Mouse (Mus musculus) liver, embryonic 14.5 days (tissue): ENCODE results near the gene Cisd3.

Experiments
- CTCF ChIP-seq: IDR thresholded peaks from 2 replicates; pipeline ENCODE4 v1.5.1; 2016; ENCODE audit warnings: antibody characterized with exemption, low read depth, control low read depth
- EP300 ChIP-seq: IDR thresholded peaks from 2 replicates; pipeline ENCODE4 v1.6.1; 2016; ENCODE audit warnings: antibody characterized with exemption, low read depth

GRCm38 (mm10) chr11:97659990-97660714 is 25.5 kb upstream of the Cisd3 start:
- TF ChIP-seq CTCF (no peak), EP300 (no peak)
